Comparison of ENCODE assay signal across 7 mouse cellular contexts in genomic region chr7:24237040-24237791, GRCm38 (mm10). TPM values are rescaled to one million over a fixed set of nuclear protein-coding genes. Genes with fewer than 3 reads are reported as not detected.
DNase-seq lines count a peak whose midpoint lies in the region.

TSS of gene Zfp109 (minus strand) at chr7:24237560.

- intact Hi-C loops in left cerebral cortex, postnatal 36 days (cut with DNase I): loop anchor here (2.0 kb wide), 1 partner anchor 18 kb away; the partner anchor contains the start of gene Zfp108

- peak; percentile 57 for DNase-seq in adrenal gland, postnatal 25 days
- DNase-seq in embryo, embryonic 9.5 days (ENCODE audit: extremely low spot score): peak; percentile 72
- DNase-seq in heart, adult 18-20 months: peak; percentile 68 to 75
- peak; percentile 64 for DNase-seq in kidney, adult 11 months
- DNase-seq in left cerebral cortex, postnatal 36 days (ENCODE audit: low spot score in 2 of 2): peak; percentile 73 to 75
- DNase-seq in mesoderm, embryonic 11.5 days (ENCODE audit: low read depth, low spot score): peak; percentile 69
- peak; percentile 71 to 75 for DNase-seq in right cerebral cortex, postnatal 36 days (ENCODE audit: low spot score in 2 of 2)

RNA-seq across cellular contexts. Expression of gene Zfp109, which starts in this region (rescaled TPM):
- 4.5 and 6.5 TPM in 2 replicates for total RNA-seq in adrenal gland, postnatal 25 days (2021)
- total RNA-seq in heart, adult 18-20 months (2021): 1 to 10 TPM; 2.0 to 2.2 TPM
- 10 to 100 TPM in 1 of 2 experiments, 1 to 10 TPM in 1; 8.6 to 10.8 TPM for total RNA-seq in left cerebral cortex, postnatal 36 days (2021)

Comparison
In these comparisons a context has a peak if more than half of its experiments do, and no peak if none do; other contexts are left out.
1. Peak in every context shown above with its lines: DNase-seq.